Mouse (Mus musculus) forebrain, embryonic 12.5 days (tissue): Measurements from ENCODE around the gene Cisd3. TPM values are rescaled to one million over a fixed set of nuclear protein-coding genes. Genes with fewer than 3 reads are reported as not detected.

Source experiments
- ATAC-seq: fragments of 200-750 bp; cut with Nextera tagmentation; 2 replicates; pipeline ENCODE4 v1.8.0; 2017; ENCODE audit warnings: moderate TSS enrichment; ENCODE audit not compliant: low FRiP score
- H3K27ac ChIP-seq: fragments of 300-500 bp; sonication (generic); 2 replicates; pipeline ENCODE4 v1.5.1; 2016; ENCODE audit warnings: mild to moderate bottlenecking
- H3K27me3 ChIP-seq: fragments of 300-500 bp; sonication (generic); 2 replicates; pipeline ENCODE4 v1.6.1; 2016; ENCODE audit warnings: mild to moderate bottlenecking
- H3K36me3 ChIP-seq: fragments of 300-500 bp; sonication (generic); replicated peaks from 2 replicates; pipeline ENCODE4 v1.6.1; 2016; ENCODE audit warnings: mild to moderate bottlenecking
- H3K4me1 ChIP-seq: fragments of 300-500 bp; sonication (generic); 2 replicates; pipeline ENCODE4 v1.6.1; 2016
- H3K4me2 ChIP-seq: fragments of 300-500 bp; sonication (generic); 2 replicates; pipeline ENCODE4 v1.6.1; 2016; ENCODE audit warnings: mild to moderate bottlenecking, moderate library complexity
- H3K4me3 ChIP-seq: fragments of 300-500 bp; sonication (generic); replicated peaks from 2 replicates; pipeline ENCODE4 v1.5.1; 2016; ENCODE audit warnings: mild to moderate bottlenecking
- H3K9ac ChIP-seq: fragments of 300-500 bp; sonication (generic); 2 replicates; pipeline ENCODE4 v1.6.1; 2016; ENCODE audit warnings: mild to moderate bottlenecking
- H3K9me3 ChIP-seq: fragments of 300-500 bp; sonication (generic); 2 replicates; pipeline ENCODE4 v1.6.1; 2016
- WGBS: fragments of 180-500 bp; shearing (Covaris S2); methylation state at CpG from one replicate; pipeline ENCODE4 v1.1.7; 2016; 5-methylcytosine and 5-hydroxymethylcytosine counted together
- polyA plus RNA-seq: library from polyadenylated mRNA; unstranded; fragments of >200 nt; fragmentation: Nextera tagmentation; extraction: Ambion mirVana; gene quantifications from 2 replicates; pipeline ENCODE4 v1.2.1, GENCODE M21; 2016

Cisd3 gene
- polyA plus RNA-seq, 1 experiment from 2014 or later = 14.9 TPM

DNA sequence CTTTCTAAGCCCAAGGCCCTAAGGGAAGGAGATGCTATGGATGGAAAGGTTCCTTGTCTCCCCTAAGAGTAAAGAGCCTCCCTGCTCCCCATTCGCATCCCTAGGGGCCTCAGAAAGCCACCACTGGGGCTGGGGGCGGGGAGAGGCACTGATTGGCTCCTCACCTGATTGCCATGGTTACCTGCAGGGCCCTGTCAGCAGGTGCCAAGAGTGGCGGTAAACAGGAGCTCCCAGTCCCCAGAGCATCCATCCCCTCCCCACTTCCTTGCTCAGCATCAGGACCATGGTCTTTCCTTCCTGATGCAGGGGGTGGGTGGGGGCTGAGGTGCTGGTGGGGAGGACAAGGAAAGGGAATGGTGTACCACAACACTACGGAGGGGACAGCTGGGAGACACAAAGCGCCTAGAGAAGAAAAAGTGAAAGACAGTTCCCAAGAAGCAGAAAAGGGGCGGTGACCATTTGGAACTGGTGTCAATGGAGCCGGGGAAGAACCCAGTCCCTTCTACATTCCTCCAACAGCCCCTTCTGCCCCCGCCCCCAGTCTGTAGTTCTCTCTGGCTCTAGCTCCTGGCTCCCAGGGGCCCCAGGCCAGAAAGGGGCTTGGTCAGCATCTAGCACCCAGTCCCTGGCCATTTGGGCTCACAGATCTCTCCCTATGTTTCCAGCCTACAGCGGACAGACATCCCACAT, 10.2 kb downstream of the Cisd3 start:
- ATAC-seq = no peak
- WGBS = 15% methylated on average over 9 of the region's 9 CpGs
- H3K27ac ChIP-seq = peak overlapping the region; percentile 89
- H3K27me3 ChIP-seq = no peaks in the 10 kb centered on the region
- peak overlapping the region; percentile 84 for H3K4me2 ChIP-seq
- peak overlapping the region; percentile 48 for H3K9ac ChIP-seq
- no peaks in the 10 kb centered on the region for H3K9me3 ChIP-seq
- H3K4me3 ChIP-seq = peak overlapping the region; percentile 26
- peaks cover 28% of the 10 kb centered on the region for H3K36me3 ChIP-seq
- H3K4me1 ChIP-seq = peaks cover 51% of the 10 kb centered on the region

DNA sequence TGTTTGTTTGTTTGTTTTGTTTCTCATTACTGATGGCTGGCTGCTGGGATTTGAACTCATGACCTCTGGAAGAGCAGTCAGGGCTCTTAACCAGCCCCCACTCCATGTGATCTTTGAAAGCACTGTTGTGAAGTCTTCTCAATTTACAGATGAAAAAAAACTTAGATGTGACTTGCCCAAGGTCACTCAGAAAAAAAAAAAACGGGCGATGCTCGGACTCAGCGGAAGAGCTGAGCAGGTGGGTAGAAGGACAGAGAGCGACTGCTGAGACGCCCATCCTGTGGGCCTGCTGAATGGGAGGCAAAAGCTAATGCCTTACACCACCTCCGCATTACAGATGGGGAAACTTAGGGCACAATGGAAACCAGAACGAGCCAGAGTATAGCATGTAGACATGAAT, 11.0 kb downstream of the Cisd3 start:
- H3K27ac ChIP-seq = peak overlapping the region; percentile 89; the same call in 1 of the 2 replicates
- H3K9me3 ChIP-seq = no peaks in the 10 kb centered on the region
- 66% methylated on average over 8 of the region's 8 CpGs for WGBS
- ATAC-seq = no peak
- H3K27me3 ChIP-seq = no peaks in the 10 kb centered on the region
- H3K36me3 ChIP-seq = peaks cover 20% of the 10 kb centered on the region
- H3K9ac ChIP-seq = peak overlapping the region; percentile 48; the same call in 1 of the 2 replicates
- peak overlapping the region; percentile 86 for H3K4me3 ChIP-seq
- H3K4me2 ChIP-seq = peak overlapping the region; percentile 84
- H3K4me1 ChIP-seq = peaks cover 59% of the 10 kb centered on the region

DNA sequence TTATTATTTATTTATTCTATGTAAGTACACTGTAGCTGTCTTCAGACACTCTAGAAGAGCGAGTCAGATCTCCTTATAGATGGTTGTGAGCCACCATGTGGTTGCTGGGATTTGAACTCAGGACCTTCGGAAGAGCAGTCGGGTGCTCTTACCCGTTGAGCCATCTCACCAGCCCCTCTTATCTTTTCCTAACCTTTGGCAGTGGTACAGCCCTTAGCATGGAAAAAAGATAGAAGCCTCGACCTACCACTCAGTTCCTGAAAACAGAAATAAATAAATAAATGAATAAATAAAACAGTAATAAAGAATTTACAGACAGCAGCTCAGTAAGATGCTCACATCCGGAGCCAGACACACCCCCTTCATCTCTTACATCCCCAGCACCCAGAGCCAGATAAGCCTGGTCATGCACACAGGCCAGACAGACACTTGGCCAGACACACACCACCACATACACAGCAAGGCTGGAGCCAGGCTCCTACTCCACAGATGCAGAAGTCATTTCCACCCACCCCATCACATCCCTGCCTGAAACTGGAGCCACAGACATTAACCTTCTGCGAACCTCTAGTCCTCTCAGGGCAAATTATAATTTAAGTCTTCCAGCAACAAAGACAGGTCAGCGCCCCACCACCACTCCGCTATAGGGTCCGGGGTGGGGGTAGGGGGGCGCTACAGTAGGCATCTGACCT, 11.7 kb downstream of the Cisd3 start:
- Histone ChIP-seq H3K36me3 (peaks cover 14% of the 10 kb centered on the region), H3K9ac (peak overlapping the region; percentile 95), H3K4me1 (peaks cover 64% of the 10 kb centered on the region), H3K27me3 (no peaks in the 10 kb centered on the region), H3K4me2 (peak overlapping the region; percentile 84), H3K9me3 (no peaks in the 10 kb centered on the region), H3K4me3 (peak overlapping the region; percentile 86), H3K27ac (peak overlapping the region; percentile 99)
- WGBS = 57% methylated on average over 11 of the region's 11 CpGs
- no peak for ATAC-seq

DNA sequence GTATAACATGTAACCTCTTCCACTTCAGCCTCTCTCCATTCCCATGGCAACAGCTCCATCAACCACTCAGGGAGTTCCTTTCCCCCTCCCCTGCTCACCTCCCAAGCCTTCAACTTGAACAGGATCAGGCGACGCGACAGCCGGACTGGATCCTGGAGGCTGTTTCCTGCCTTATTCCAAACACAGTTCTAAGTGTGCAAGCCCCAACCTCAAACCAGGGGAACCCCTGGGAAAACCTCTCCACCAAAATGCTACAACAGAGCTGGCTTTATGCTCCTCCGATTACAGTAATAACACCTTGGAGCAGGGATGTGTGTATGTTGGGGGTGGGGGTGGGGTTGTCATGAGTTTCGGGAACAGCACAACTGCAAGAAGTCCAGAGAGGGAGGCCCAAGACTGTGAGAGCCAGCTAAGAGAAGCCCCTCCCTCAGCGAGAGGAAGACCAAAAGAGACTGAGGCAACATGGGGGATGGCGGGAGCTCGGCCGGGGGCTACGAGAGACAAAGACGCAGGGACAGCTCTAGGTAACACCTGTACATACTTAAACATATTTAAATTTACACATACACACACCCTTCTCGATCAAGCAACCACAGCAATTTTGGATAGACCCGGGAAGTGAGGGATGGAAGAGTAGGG, 12.4 kb downstream of the Cisd3 start:
- Histone ChIP-seq H3K27ac (peak overlapping the region; percentile 99), H3K36me3 (peaks cover 7% of the 10 kb centered on the region), H3K4me3 (peak overlapping the region; percentile 86), H3K4me2 (peak overlapping the region; percentile 84), H3K27me3 (no peaks in the 10 kb centered on the region), H3K4me1 (peaks cover 64% of the 10 kb centered on the region), H3K9ac (peak overlapping the region; percentile 95), H3K9me3 (no peaks in the 10 kb centered on the region)
- no peak for ATAC-seq
- WGBS = under 1% methylated on average over 14 of the region's 14 CpGs

DNA sequence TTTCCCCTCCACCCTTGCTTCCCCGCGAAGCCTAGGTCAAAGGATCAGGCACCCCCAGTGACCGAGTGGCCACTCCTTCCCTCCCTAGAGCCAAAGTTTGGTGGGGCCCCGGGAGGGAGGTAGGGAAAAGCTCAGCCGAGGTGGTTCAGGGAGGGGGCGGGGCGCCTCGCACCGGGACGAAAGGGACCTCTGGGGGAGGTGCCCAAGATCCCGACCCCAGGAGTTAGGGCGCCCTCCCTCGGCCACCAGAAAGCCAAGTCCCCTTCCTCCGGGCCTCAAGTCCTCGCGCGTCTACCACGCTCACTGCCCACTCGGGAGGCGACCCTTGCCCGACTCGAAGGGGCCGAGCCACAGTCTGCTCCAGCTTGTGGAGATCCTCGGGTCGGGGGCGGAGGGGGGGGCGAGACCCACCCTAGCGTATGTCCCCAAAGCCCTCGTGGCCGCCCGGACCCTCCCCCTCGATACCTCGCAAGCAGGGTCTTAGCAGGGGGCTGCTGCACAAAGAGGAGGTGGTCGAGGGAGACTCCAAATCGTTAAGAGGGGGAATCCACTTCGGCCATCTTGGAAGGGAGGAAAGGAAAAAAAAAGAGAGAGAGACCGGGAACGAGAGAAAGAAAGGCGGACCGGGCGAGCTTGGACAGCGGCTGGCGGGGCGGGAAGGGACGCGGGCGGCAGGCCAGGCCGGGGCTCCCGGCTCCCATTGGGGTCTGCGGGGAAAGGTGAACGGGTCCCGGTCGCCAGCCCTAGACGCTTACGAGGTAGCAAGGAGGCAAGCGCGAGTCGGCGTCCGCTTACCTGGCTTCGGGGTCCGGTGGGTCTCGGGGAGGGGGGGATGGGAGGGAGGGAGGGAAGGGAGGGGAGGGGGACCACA, 13.3 kb downstream of the Cisd3 start:
- Histone ChIP-seq H3K27me3 (no peaks in the 10 kb centered on the region), H3K36me3 (no peaks in the 10 kb centered on the region), H3K4me3 (peak overlapping the region; percentile 86), H3K9ac (peak overlapping the region; percentile 95), H3K4me1 (peaks cover 62% of the 10 kb centered on the region), H3K27ac (peak overlapping the region; percentile 99), H3K4me2 (peak overlapping the region; percentile 84), H3K9me3 (no peaks in the 10 kb centered on the region)
- peak; percentile 1; the same call in 1 of the 2 replicates for ATAC-seq
- under 1% methylated on average over 60 of the region's 63 CpGs for WGBS

DNA sequence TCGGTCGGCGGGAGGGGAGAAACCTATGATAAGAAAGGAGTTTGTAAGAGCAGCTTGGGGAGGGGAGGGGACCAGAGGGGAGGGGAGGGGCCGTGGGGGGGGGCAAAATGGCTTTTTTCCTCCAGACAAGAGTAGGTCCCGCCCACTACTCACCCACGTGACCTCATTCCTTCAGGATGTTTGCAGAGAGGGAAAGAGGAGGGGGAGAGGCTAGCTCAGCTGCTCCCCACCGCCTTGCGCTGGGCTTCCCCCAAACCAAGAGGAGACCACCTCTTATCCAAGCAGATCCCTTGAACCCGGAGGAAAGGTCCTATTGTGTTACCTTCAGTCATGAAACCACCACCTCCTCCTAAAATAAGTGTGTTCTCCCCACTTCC, 14.0 kb downstream of the Cisd3 start:
- Histone ChIP-seq H3K9ac (peak overlapping the region; percentile 95), H3K27ac (peak overlapping the region; percentile 99), H3K9me3 (no peaks in the 10 kb centered on the region), H3K4me2 (peak overlapping the region; percentile 84), H3K36me3 (no peaks in the 10 kb centered on the region), H3K27me3 (no peaks in the 10 kb centered on the region), H3K4me1 (peaks cover 62% of the 10 kb centered on the region), H3K4me3 (peak overlapping the region; percentile 86)
- 0% methylated on average over 5 of the region's 9 CpGs for WGBS
- peak; percentile 56 for ATAC-seq

DNA sequence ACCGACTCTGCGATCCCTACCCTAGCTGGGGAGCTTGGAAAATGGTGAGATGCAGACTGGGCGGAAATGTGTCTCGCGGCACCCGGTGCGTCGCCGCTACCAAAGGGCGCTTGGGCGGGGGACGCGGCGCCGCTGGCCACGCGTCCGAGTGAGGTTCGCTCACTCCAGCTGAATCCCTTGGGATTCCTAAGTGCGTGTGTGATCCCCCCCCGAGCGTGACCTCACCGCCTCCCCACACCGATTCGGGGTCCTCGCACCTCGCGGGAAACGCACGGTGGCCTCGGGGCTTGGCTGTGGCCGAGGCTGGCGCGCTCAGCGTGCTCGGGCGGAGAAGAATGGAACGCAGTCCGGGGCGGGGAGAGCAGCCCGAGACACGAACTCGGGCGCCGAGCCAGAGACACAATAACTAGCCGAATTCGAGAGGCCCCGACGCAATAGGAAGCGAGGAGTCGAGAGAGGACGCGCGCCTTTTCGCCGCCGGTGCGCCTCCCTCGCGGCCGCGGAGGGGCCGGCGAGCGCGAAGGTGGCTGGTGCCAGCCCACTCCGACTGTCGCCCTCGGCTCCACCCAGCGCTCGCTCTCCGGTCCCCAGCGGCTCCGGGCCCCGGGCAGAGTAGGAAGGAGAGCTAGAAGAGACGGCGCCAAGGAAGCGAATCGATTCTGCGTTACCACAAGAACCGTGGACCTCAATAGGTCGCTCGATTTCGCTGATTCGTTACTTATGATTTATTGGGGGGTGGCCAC, 14.5 kb downstream of the Cisd3 start, which contains the start of gene Pcgf2:
Gene Pcgf2, minus strand, starts transcription at position 495 of the 743 bp plus-strand sequence.
- Histone ChIP-seq H3K4me1 (peaks cover 61% of the 10 kb centered on the region), H3K36me3 (no peaks in the 10 kb centered on the region), H3K9me3 (no peaks in the 10 kb centered on the region), H3K4me2 (peak within 1 kb of the TSS; percentile 84), H3K4me3 (peak within 1 kb of the TSS; percentile 86), H3K9ac (peak within 1 kb of the TSS; percentile 95), H3K27me3 (no peaks in the 10 kb centered on the region), H3K27ac (peak within 1 kb of the TSS; percentile 99)
- peak; percentile 17 for ATAC-seq
- WGBS = under 1% methylated on average over 85 of the region's 85 CpGs

DNA sequence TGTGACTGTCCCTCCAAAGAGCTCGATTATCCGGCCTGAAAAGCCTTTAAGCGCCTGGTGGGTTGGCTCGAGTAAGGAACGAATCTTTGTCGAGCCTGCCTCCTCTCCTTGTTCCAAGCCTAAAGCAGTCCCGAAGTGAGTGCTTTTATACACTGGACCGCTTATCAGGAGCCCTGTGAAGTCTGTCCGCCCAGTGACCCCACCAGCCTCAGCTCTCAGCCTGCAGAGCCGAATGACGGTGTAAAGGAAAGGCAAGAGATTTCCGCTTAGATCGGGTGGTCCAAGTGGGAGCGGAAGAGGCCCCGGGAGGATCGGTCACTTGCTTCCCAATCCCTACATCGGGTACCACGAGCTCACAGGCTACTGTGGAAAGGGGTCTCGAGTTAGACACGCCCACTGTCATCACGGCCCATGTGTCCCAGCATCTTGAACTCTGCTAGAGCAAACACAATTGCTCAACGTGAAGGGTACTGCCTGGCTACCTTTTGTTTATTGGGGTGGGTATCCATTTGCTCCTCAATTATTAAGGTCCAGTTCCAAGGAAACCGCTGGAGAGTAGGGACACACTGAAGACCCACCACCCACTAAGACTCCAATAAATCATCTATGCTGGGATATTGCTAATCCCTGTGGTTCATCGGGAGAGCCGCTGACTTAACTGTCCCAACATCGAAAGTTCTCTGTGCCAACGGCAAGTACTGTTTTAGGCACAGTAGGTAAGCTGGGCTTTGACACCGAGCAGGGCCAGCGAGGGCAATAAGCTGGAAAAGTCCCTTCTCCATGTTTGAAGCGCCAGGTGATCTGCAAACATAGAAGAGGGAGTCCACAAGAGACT, 15.3 kb downstream of the Cisd3 start:
- Histone ChIP-seq H3K27me3 (no peaks in the 10 kb centered on the region), H3K9me3 (no peaks in the 10 kb centered on the region), H3K4me2 (peak overlapping the region; percentile 84), H3K9ac (peak overlapping the region; percentile 95), H3K27ac (peak overlapping the region; percentile 99), H3K4me1 (peaks cover 53% of the 10 kb centered on the region), H3K4me3 (peak overlapping the region; percentile 86), H3K36me3 (peaks cover 6% of the 10 kb centered on the region)
- no peak for ATAC-seq
- WGBS = 18% methylated on average over 30 of the region's 30 CpGs

DNA sequence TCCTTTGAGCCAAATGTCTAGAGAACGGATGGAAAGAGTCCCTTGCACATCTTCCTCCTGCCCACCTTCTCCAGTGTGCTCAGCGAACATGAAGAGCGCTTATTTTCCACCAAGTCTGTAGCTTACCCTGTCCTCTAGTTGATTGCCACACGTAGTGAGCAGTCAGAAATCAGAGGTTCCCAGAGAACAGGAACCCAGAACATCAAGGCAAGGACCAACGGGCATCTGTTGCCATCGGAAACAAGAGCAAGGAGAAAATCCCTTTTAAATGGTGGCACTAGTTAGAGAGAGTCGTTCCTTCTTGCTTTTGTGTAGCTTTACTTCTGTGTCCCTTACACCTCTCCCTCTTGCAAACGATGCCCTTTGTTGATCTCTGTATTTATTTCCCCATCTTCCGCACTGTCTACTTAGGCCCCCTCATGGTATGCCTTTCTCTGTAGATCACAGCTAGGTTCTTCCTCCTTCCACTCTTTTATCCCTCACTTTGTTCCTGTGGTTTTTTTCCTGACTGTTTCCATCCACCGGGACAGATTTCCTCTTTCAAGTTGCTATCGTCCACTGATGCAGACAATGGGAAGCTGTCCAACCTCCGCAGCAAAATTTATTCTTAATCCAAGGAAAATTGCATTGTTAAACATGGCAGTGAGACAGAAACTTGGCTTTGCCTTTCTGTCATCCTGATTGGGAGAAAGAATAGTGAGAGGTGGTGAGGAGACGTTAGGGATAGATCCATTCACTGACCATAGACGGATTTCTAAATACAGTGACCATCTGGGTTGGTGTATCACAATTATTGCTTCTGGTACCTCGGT, 16.2 kb downstream of the Cisd3 start:
- ATAC-seq = no peak
- peak overlapping the region; percentile 95 for H3K9ac ChIP-seq
- H3K9me3 ChIP-seq = no peaks in the 10 kb centered on the region
- H3K27ac ChIP-seq = no peak overlapping the region
- H3K36me3 ChIP-seq = peaks cover 15% of the 10 kb centered on the region
- peaks cover 45% of the 10 kb centered on the region for H3K4me1 ChIP-seq
- no peaks in the 10 kb centered on the region for H3K27me3 ChIP-seq
- peak overlapping the region; percentile 84 for H3K4me2 ChIP-seq
- peak overlapping the region; percentile 86; the same call in 1 of the 2 replicates for H3K4me3 ChIP-seq
- WGBS = 48% methylated on average over 15 of the region's 15 CpGs

DNA sequence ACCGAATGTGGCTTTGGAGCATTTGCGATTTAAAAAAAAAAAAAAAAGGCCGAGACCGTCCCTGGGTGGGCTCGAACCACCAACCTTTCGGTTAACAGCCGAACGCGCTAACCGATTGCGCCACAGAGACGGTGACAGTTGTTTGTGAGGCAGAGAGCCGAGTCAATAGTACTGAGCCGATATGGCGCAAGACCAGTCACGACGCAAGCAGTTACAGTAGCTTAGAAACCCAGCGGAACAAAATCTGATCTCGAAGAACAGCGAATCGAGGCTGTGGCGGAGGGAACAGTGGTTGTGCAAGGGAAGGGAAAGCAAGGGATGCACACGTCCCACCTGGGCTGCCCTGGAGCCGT, 16.7 kb downstream of the Cisd3 start:
- H3K36me3 ChIP-seq = peaks cover 21% of the 10 kb centered on the region
- H3K4me1 ChIP-seq = peaks cover 39% of the 10 kb centered on the region

More for the DNA sequence above, 16.7 kb downstream of the Cisd3 start:
- Histone ChIP-seq H3K4me2 (peak overlapping the region; percentile 84), H3K9ac (peak overlapping the region; percentile 66), H3K27ac (peak overlapping the region; percentile 84), H3K4me3 (peak overlapping the region; percentile 83), H3K9me3 (no peaks in the 10 kb centered on the region), H3K27me3 (no peaks in the 10 kb centered on the region)
- ATAC-seq = no peak; the same call in 1 of the 2 replicates
- WGBS = 1% methylated on average over 24 of the region's 24 CpGs
